Mouse (Mus musculus) layer of hippocampus, postnatal 10 days (tissue): ENCODE data around the gene Tmem104. TPM values are rescaled to one million over a fixed set of nuclear protein-coding genes. Genes with fewer than 3 reads are reported as not detected.

Experiments
- DNase-seq, 2 experiments: peaks; one replicate each; pipeline ENCODE4 v3.0.0; 2021; ENCODE audit warnings: low spot score in 2 of 2
- total RNA-seq, 2 experiments: library from RNA; stranded (reverse); gene quantifications; 2 replicates each; pipeline ENCODE4 v1.2.3; 2021

Gene Tmem104
- total RNA-seq, 2 experiments from 2014 or later, result 15.1 to 20.2 TPM

- DNase-seq, result no peak
Observed at GRCm38 (mm10) chr11:115228430-115228829, 41.1 kb downstream of the Tmem104 start.

DNA sequence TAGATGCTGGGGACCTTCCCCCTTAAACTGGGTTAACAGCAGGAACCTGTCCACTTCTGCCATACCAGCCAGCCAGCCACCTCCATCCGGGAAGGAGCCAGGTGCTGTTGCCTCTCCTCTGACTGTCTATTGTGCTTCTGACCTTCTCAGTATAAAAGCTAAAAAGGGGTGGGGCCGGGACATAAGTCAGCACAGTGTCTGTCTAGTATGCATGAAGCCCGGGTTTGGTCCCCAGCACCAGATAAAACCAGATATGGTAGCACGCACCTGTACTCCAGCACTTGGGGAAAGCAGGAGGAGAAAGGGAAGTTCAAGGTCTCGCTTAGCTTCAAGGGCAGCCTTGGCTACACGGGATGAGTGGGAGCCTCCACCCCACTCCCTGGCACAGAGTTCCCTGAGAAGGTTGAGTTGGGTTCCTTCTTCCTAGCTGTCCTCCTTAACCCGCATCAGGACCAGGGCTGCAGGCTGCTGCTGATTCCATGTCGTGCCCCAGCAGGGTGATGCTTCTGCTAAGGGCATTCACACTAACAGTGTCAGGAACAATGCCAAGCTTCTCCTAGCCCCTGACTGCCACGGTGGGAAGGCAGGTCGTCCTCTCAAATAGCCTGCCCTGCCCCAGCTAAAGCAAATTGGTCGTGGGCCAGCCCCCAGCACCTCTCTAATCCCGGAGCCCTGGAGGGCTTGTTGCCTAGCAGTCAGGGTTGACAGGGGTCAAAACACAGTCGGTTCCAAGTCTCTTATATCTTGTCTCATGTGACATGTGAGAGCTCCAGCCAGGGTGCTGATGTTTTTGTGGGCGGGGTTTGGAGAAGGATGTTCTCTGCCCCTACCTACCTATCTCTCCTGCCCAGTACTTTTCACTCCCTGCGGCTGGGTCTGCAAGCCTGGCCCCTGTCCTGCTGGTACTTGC, 42.0 kb downstream of the Tmem104 start:
- no peak for DNase-seq

- DNase-seq, result no peak
Observed at GRCm38 (mm10) chr11:115231168-115231915, 44.1 kb downstream of the Tmem104 start.

DNA sequence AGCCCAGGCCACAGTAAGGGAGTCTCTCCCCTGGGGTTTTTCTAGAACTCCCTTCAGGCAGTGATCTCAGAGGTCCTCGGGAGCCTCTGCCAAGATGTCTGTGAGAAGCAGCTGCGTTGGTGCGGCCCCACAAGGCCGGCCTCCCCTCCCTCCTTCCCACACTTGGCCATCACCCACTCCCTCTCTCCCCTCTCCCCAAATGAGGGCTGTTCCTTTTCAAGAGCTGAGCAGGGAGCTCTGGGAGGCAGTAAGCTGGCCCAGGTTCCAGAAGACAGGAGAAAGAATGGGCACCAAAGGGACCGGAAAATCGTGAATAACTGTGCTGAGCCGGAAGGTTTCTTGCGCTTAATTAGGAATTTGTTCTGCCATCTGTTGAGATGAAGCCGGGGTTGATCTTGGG, 44.6 kb downstream of the Tmem104 start:
- no peak for DNase-seq

DNA sequence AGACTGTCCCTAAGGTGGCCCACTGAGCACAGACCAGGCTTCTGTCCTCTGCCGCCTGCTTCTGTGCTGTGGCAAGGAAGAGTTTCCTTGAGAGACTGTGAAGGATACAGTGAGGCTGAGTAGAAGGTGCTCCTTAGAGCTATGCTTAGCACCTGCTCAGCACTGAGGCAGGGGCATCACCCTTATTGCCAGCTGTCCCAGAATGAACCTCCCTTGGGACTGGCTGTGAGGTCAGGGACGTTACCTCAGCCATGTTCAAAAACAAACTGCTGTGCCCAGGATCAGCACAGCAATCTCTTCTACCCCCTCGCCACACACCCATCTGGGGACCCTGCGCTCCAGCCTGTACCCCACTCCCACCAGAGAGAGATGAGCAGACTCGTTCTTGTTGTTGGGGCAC, 45.6 kb downstream of the Tmem104 start:
- DNase-seq, result no peak

DNA sequence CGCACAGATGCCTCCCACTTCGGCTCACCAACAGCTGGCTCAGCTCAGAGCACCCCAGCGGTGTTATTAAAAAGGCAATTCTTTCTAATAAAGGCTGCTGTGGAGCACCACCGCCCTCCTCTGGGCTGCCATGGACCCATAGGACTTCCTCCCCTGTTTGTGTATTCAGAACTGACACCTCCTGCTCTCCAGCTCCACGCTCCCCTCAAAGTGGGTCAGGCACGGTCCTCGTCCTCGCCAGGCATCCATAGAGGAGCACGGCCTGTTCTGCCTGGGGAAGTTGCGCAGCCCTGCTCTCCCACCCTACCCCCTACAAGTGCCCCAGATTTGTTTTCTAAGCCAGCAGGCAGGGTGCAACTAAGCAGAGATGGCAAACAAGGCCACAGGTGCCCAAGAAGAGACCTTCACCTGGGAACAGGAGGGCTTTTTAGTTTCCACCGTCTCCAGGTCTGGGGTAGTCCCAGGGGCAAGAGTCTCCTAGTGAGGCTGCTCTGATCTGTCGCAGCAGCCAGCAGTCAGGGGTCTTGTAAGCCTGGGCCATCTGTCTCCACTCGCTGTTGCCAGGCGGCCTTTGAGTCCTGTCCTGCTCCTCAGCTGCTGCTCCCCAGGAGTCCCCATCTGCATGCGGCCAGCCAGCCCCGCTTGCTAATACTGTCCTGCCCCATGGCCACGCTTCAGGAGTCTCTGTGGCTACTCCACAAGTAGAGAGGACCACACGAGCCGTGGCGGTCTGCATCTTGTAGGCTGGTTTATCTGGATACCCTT, 46.4 kb downstream of the Tmem104 start:
- peak; percentile 49 to 57 for DNase-seq

GRCm38 (mm10) chr11:115234320-115235044, 47.2 kb downstream of the Tmem104 start:
- DNase-seq, result peak in 1 of 2 experiments; percentile 46

DNA sequence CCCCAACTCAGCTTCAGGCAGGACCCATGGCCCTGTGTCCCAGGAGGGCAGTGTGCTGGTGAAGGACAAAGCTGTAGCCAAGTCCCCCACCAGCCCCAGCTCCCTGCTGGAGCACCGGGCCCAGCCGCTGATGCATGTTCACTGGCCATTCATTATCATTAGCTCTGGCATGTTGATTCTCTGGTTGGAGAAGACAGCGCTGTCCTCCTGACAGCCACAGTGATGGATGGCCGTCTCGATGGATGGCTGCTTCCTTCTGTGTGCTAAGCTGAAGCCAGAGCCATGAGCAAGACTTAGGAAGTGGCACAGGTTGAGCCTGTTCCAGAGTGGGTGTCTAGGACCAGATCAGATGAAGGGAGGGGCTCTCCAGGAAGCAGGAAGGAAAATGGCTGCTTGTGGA, 49.3 kb downstream of the Tmem104 start:
- DNase-seq, result no peak

DNA sequence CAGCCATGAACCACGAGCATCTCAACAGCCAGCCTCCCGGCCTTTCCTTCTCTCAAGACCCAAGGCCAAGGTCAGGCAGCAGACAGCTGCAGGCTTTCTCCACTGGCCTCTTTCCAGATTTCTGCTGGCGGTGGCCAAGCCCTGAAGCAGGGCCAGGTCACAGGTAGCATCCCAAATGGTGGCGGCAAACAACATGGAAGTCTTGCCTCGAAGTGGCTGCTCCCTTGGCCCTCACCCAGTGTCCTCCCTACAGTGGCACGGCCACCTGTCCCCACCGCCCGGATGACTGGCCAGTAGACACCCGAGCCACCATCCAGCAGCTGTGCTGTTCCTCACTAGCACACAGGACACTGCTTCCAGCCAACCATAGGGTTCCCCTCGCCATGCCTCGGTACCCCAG, 54.1 kb downstream of the Tmem104 start:
- no peak for DNase-seq

GRCm38 (mm10) chr11:115242746-115243145, 55.5 kb downstream of the Tmem104 start:
- no peak for DNase-seq

DNA sequence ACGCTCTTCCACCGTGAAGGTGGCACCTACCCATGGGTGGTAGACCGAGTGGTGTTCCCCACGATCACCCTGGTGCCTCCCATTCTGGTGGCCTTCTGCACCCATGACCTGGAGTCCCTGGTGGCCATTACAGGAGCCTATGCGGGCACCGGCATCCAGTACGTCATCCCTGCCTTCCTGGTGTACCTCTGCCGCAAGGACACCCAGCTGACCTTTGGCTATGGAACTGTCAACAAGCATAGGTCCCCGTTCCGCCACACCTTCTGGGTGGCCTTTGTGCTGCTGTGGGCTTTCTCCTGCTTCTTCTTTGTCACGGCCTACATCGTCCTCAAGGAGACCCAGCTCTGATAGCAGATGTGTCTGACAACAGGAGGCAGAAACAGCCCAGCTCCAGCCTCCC, 56.5 kb downstream of the Tmem104 start:
- DNase-seq, result no peak

GRCm38 (mm10) chr11:115244840-115245239, 57.6 kb downstream of the Tmem104 start:
- no peak for DNase-seq

- DNase-seq, result no peak
Observed at GRCm38 (mm10) chr11:115246386-115246785, 59.1 kb downstream of the Tmem104 start.

DNA sequence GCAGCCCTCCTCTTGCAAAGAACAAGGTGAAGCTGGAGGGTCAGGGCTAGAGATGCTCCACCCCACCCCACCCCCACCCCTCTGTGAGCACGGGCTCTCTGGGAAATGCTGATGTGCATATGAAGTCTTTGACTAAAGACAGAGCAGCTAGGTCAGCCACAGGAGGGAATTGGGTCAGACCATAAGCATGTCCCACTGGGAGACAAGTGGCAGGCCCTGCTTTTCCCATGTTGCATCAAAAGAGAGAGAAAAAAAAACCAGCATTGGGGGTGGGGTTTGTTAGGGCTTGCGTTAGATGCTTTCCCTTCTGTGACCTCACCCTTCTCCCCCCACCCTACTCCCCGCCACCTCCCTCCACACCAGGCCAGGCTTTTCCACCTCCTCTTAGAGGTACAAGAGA, 60.0 kb downstream of the Tmem104 start:
- DNase-seq, result no peak

GRCm38 (mm10) chr11:115247945-115248344, 60.7 kb downstream of the Tmem104 start:
- no peak for DNase-seq

GRCm38 (mm10) chr11:115249721-115250404, 62.6 kb downstream of the Tmem104 start:
- DNase-seq, result no peak

- no peak for DNase-seq
Observed at GRCm38 (mm10) chr11:115250405-115251090, 63.3 kb downstream of the Tmem104 start.

DNA sequence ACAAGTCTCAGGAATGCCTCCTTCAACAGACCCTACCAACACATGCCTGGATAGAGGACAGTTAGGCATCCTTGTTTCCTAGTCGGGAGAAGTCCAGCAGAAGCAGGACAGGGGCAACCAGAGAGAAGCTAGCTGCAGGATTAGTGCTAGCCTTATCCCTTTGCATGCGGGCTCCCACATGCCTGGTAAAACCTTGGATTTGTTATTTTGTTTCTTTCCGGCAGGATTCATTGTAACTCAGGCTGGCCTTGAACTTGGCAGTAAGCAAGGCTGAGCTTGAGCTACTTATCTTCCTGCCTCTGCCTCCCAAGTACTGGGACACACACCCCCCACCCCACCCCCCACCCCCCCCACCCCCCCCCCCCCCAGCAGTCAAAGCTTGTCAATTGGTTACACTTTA, 64.0 kb downstream of the Tmem104 start:
- no peak for DNase-seq

DNA sequence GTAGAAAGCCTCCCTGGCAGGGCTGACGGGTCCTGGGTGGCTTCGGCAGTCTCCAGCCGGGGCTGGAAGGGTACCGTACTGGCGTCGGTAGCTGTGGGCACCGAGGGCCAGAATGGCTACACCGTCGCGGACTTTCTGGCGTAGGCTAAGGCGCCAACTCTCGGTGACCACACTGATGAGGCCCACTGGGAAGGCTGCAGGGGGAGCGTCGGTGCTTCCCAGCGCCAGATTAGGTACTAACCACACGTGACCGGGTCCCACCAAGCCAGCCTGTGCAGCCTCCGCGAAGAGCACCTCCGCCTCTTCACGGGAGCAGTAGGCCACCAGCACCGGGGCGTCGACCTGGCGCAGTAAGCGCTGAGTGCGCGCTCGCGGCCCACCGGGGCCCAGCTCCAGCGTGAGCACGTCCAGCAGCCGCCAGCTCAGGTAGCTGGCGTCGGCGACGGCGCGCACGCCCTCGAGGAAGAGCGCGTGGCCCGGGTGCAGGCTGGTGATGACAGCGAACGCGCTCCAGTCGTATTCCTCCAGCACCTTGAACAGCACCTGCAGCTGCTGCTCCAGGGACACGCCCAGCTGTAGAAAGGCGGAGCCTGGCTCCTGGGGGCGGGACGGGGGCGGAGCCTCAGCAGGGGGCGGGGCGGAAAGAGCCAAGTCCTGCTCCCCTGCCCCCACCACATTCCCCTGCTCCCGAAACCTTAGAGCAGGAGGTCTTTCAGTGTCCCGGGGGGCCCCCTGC, 70.7 kb downstream of the Tmem104 start:
- no peak for DNase-seq
